In the genomic region with DNA sequence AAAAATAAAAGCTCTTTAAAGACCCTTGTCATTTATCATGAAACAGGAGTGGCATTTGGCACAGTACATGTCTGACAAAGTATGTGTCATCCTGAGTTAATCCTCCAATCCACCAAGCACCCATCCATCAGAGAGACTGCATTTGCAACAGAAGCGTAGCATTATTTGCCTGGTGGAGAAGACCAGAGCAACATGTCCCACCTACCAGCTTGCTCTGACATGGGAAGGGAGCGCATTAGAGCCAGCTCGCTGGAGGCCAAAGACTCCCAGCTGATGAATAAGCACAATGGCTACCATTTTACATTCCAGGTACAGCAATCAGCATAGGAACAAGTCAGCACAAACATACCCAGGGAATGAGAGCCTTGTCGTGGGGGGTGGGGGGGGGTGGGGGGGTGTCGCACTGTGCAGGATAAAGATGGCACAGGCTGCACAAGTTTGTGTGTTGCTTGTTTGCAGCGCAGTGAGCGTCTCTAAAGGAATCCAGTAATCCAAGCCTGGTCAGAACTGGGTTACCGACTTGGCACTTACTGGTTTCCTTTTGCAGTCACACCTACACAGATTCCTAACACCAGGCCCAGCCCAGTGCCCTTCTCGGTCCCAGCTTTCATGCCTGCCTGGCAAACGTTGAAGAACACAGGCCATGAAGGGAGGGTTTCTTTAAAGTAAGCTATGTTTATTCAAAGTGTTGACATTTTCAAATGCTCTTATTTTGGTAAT, we compare ENCODE assay signal across 27 mouse cellular contexts.
A peak's percentile ranks its signal among the peaks of the same experiment; 100 is the strongest.
DNase-seq lines count a peak whose midpoint lies in the region; ATAC-seq and TF ChIP-seq lines count a peak whose summit lies in the region.
"Had no signal": no experiment of that assay in that cellular context is flagged by ENCODE, and none has a peak within 500 bp of the region (broad histone marks: within the 10 kb centered on the region; RNA-seq: fewer than 3 reads in every experiment).

No protein-coding gene starts in this region.

- WGBS in forebrain, embryonic 10.5 days, result 64% methylated on average over 10 of the region's 10 CpGs
- 49% methylated on average over 10 of the region's 10 CpGs for WGBS in forebrain, postnatal 0 days
- 58% methylated on average over 10 of the region's 10 CpGs for WGBS in hindbrain, embryonic 11.5 days
- 56% methylated on average over 10 of the region's 10 CpGs for WGBS in hindbrain, embryonic 12.5 days

- no peak for TF ChIP-seq CTCF in forebrain, postnatal 0 days (IDR thresholded peaks at IDR 0.05; ENCODE audit: low read depth)

- H3K27ac ChIP-seq in forebrain, embryonic 10.5 days, result peak overlapping the region; percentile 13; the same call in 1 of the 2 replicates
- H3K27ac ChIP-seq in forebrain, postnatal 0 days (ENCODE audit: low read depth, low read length), result no peak overlapping the region
- H3K27ac ChIP-seq in hindbrain, embryonic 11.5 days (ENCODE audit: low read depth, low read length), result no peak overlapping the region
- H3K27ac ChIP-seq in hindbrain, embryonic 12.5 days, result no peak overlapping the region
- H3K27ac ChIP-seq: embryonic facial prominence, embryonic 13.5 days; hindbrain, embryonic 13.5 days; left cerebral cortex, adult 2 months; limb, embryonic 15.5 days; liver, embryonic 14.5 days; lung, embryonic 15.5 days; midbrain, embryonic 12.5 days had no signal

- H3K9ac ChIP-seq in forebrain, postnatal 0 days, result no peak overlapping the region
- no peak overlapping the region for H3K9ac ChIP-seq in hindbrain, embryonic 11.5 days (ENCODE audit: low read depth, low read length)
- H3K9ac ChIP-seq in hindbrain, embryonic 12.5 days, result no peak overlapping the region
- H3K9ac ChIP-seq: embryonic facial prominence, embryonic 13.5 days; hindbrain, embryonic 13.5 days; limb, embryonic 15.5 days; liver, embryonic 14.5 days; lung, embryonic 15.5 days; midbrain, embryonic 12.5 days had no signal

- no peak overlapping the region for H3K4me3 ChIP-seq in forebrain, embryonic 10.5 days
- H3K4me3 ChIP-seq in forebrain, postnatal 0 days (ENCODE audit: low read depth, low read length), result no peak overlapping the region
- H3K4me3 ChIP-seq in hindbrain, embryonic 11.5 days (ENCODE audit: low read depth, low read length), result no peak overlapping the region
- H3K4me3 ChIP-seq in hindbrain, embryonic 12.5 days, result no peak overlapping the region
- H3K4me3 ChIP-seq: embryonic facial prominence, embryonic 13.5 days; erythroblast, embryonic 14.5 days; hindbrain, embryonic 13.5 days; left cerebral cortex, adult 2 months; limb, embryonic 15.5 days; lung, embryonic 15.5 days; midbrain, embryonic 12.5 days had no signal

- DNase-seq in forebrain, embryonic 10.5 days (ENCODE audit: extremely low spot score, low spot score), result no peak
- no peak for DNase-seq in forebrain, postnatal 0 days
- DNase-seq in hindbrain, embryonic 11.5 days (ENCODE audit: low spot score), result peak; percentile 26
- peak; percentile 66 for DNase-seq in 3134 (ENCODE audit: extremely low read depth, insufficient read length, low spot score)
- peak; percentile 37 for DNase-seq in ZHBTc4 (ENCODE audit: low read depth, low spot score)
- DNase-seq in spleen, adult 12 weeks (ENCODE audit: low spot score), result no peak
- no peak for DNase-seq in adrenal gland, adult 8-10 months
- DNase-seq: adrenal gland, postnatal 14 days; B cell, adult 2 months; cerebellum, adult 9-10 months; kidney, adult 18-20 months; layer of hippocampus, adult 9-11 months; retina, postnatal 1 day; thymus, adult 2 months; thymus, postnatal 4 days had no signal

- no peaks in the 10 kb centered on the region for H3K36me3 ChIP-seq in forebrain, embryonic 10.5 days (replicated peaks)
- no peaks in the 10 kb centered on the region for H3K36me3 ChIP-seq in forebrain, postnatal 0 days (ENCODE audit: insufficient read depth)
- H3K36me3 ChIP-seq in hindbrain, embryonic 11.5 days (ENCODE audit: control insufficient read depth, insufficient read depth, low read length), result no peaks in the 10 kb centered on the region
- no peaks in the 10 kb centered on the region for H3K36me3 ChIP-seq in hindbrain, embryonic 12.5 days
- H3K36me3 ChIP-seq: embryonic facial prominence, embryonic 13.5 days; hindbrain, embryonic 13.5 days; limb, embryonic 15.5 days; lung, embryonic 15.5 days; midbrain, embryonic 12.5 days had no signal

- H3K27me3 ChIP-seq in forebrain, embryonic 10.5 days (ENCODE audit: poor library complexity, severe bottlenecking), result peaks cover 7% of the 10 kb centered on the region
- no peaks in the 10 kb centered on the region for H3K27me3 ChIP-seq in forebrain, postnatal 0 days (ENCODE audit: insufficient read depth, low read length)
- H3K27me3 ChIP-seq in hindbrain, embryonic 11.5 days (ENCODE audit: control insufficient read depth, insufficient read depth, low read length), result no peaks in the 10 kb centered on the region
- H3K27me3 ChIP-seq in hindbrain, embryonic 12.5 days, result peaks cover 4% of the 10 kb centered on the region; the same call in 1 of the 2 replicates
- H3K27me3 ChIP-seq: CH12.LX; embryonic facial prominence, embryonic 13.5 days; hindbrain, embryonic 13.5 days; limb, embryonic 15.5 days; lung, embryonic 15.5 days; midbrain, embryonic 12.5 days had no signal

- ATAC-seq in forebrain, postnatal 0 days, result no peak
- ATAC-seq in hindbrain, embryonic 11.5 days (ENCODE audit: low FRiP score), result peak; percentile 45; the same call in 1 of the 2 replicates
- no peak for ATAC-seq in hindbrain, embryonic 12.5 days (ENCODE audit: low FRiP score)
- ATAC-seq: inflammation-experienced regulatory T-cells, adult 6 months had no signal

- H3K4me2 ChIP-seq in forebrain, postnatal 0 days (ENCODE audit: low read depth), result no peak overlapping the region
- no peak overlapping the region for H3K4me2 ChIP-seq in hindbrain, embryonic 11.5 days (replicated peaks; ENCODE audit: low read depth, low read length)
- H3K4me2 ChIP-seq in hindbrain, embryonic 12.5 days (replicated peaks), result no peak overlapping the region
- H3K4me2 ChIP-seq: embryonic facial prominence, embryonic 13.5 days; heart, embryonic 11.5 days; hindbrain, embryonic 13.5 days; limb, embryonic 15.5 days; lung, embryonic 15.5 days; midbrain, embryonic 12.5 days had no signal

- H3K4me1 ChIP-seq in forebrain, embryonic 10.5 days, result peaks cover 55% of the 10 kb centered on the region
- no peaks in the 10 kb centered on the region for H3K4me1 ChIP-seq in forebrain, postnatal 0 days (ENCODE audit: insufficient read depth)
- peaks cover 10% of the 10 kb centered on the region; the same call in 1 of the 2 replicates for H3K4me1 ChIP-seq in hindbrain, embryonic 11.5 days (replicated peaks; ENCODE audit: control insufficient read depth, insufficient read depth, low read length)
- H3K4me1 ChIP-seq in hindbrain, embryonic 12.5 days, result peaks cover 22% of the 10 kb centered on the region

- no peaks in the 10 kb centered on the region for H3K9me3 ChIP-seq in forebrain, embryonic 10.5 days
- no peaks in the 10 kb centered on the region for H3K9me3 ChIP-seq in forebrain, postnatal 0 days (ENCODE audit: low read length)
- H3K9me3 ChIP-seq in hindbrain, embryonic 11.5 days (ENCODE audit: control insufficient read depth, low read length), result no peaks in the 10 kb centered on the region
- no peaks in the 10 kb centered on the region for H3K9me3 ChIP-seq in hindbrain, embryonic 12.5 days (replicated peaks)
- H3K9me3 ChIP-seq: embryonic facial prominence, embryonic 13.5 days; hindbrain, embryonic 13.5 days; limb, embryonic 15.5 days; lung, embryonic 15.5 days; midbrain, embryonic 12.5 days had no signal

Comparison
In these comparisons a context has a peak if more than half of its experiments do, and no peak if none do; other contexts are left out.
1. DNase-seq: peak in hindbrain, embryonic 11.5 days (single experiment), 3134 (single experiment) and ZHBTc4 (single experiment); none in forebrain, embryonic 10.5 days (single experiment), forebrain, postnatal 0 days (single experiment), spleen, adult 12 weeks (single experiment) and adrenal gland, adult 8-10 months (single experiment).